Mouse (Mus musculus): ENCODE measurements around the gene Hipk2.

- TF ChIP-seq CTCF (IDR thresholded peaks at IDR 0.05; ENCODE audit: control insufficient read depth, insufficient read depth, insufficient replicate concordance, low read depth, low read length) (peak; percentile 14; the same call in 1 of the 2 replicates), POLR2A (IDR thresholded peaks at IDR 0.05; ENCODE audit: control insufficient read depth, low read depth, low read length) (no peak)
Measured at GRCm38 (mm10) chr6:38752495-38752894, 123.5 kb downstream of the Hipk2 start.

Measured in testis, adult 2 months (tissue).